Mouse (Mus musculus) testis, postnatal 10 days (tissue): Measurements from ENCODE around the gene Acsf3.

Experiments
- DNase-seq: peaks from one replicate; pipeline ENCODE4 v3.0.0; 2021; ENCODE audit warnings: low spot score

The Acsf3 gene

DNA sequence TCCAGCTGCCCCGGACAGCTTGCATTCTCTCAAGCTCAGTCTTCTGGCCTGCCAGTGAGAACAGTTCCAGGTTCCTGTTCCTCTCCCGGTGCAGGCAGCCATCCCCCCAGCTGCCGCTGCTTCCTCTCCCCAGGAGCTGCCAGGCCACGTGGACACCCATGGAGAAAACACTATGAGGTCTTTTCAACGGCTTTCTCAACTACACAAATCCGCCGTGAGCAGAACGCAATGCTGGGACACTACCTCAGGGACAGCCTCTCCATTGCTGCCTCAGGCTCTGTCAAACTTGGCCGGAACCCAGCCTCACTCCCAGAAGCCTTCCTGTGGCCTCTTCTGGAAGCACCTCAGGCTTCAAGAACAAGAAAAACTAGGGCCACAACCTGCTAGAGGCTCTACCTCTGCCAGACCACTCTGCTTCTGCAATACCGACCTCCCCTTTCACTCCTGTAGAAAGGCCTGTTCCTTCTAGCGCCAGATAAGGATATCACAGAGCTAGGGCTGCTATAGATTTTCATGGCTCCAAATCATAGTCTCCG, 12.5 kb upstream of the Acsf3 start:
- DNase-seq = no peak

GRCm38 (mm10) chr8:122763267-122763738, 12.0 kb upstream of the Acsf3 start:
- DNase-seq = no peak

GRCm38 (mm10) chr8:122764790-122765474, 10.4 kb upstream of the Acsf3 start:
- no peak for DNase-seq

- DNase-seq = no peak
Observed at GRCm38 (mm10) chr8:122766189-122766588, 9.1 kb upstream of the Acsf3 start.

DNA sequence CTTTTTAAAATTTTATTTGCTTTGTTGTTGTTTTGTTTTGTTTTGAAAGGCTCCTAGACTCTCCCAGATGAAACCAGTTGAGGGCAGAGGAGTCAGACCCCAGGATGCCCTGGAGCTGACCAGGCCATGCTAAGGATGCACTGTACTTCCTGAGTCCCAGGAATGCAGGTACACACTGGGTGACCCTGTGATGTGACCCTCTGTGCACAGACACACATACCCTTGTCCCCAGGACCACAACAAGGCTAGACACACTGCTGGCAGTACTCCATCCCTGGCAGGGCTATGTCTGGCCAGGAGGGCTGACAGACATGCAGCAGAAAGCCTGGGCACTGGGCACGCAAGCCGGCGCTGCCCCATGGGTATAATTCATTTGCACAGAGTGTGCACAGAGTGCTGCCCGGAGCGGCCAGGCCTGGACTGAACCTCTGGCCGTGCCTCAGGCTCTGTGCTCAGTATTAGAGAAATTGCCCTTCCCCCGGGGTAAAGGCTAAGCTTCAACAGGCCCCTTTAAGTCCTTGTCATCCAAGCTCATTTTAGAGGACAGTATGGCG, 8.6 kb upstream of the Acsf3 start:
- DNase-seq = no peak

DNA sequence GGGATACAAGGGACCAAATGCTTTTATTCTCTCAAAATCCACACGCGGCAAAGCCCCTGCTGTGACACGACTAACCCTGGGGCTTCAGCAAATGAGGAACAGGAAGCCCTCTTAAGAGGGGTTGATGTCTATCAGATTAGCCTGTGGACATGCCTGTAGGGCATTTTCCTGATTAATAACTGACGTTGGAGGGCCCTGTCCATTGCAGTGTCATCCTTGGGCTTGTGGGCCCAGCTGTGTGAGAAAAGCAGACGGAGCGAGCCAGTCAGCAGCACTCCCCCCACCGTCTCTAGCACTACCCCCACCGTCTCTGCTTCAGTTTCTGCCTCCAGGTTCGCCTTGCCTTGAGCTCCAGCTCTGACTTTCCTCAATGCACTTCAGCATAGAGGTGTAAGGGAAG, 8.1 kb upstream of the Acsf3 start:
- no peak for DNase-seq

DNA sequence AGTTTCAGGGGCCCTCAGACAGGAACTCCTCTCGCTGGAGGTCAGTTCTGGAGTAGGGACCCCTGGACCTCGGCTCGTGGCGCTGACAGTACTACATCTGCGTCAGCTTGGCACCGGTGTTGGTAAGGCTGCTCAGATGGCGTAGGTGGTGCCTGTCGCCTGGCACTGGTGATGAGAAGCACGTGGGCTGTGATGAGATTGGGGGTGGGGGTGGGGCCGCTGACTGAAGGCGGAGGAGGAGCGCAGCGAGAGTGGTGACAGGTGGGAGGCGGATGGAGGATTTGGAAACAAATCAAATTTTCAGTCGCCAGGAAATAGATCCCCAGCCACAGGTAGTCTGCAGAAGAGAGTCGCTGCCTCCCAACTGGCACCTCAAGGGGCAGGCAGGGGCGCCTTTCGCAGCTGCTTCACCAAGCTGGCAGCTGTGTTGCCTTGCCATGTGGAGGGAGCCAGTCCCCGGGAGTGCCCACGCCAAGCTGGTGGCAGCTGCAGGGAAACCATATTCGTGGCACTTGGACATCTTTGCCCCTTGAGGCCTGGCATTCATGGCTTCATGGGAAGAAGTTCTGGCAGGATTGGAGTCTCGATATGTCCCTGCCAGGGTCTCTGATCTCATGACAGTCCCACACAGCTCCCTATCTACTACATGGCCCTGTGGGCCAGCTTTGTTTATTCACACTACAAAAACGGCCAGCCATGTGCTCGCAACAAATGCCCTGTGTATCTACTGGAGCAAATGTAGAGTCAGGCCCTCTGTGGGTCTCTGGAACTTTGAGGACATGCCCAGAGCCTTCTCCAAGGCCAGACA, 5.8 kb upstream of the Acsf3 start:
- no peak for DNase-seq

- DNase-seq = no peak
Observed at GRCm38 (mm10) chr8:122772431-122773060, 2.7 kb upstream of the Acsf3 start.

DNA sequence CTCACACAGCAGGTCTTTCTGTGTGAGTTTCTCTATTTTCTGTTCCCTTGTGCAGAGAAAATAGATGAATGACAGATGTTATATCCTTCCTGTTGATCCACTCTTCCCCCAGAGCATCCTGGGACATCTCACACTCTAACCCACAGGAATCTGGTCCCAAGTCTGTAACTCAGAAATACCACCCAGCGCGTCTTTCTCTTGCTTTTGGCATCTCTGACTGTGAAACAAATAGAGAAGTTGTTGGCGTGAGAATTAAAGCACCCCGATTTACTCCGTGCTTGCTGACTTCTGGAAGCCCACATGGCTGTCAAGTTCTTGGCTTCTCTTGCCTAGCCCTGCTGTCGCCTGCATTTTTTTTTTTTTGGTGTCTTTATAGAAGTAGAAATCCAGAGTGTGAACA, 2.4 kb downstream of the Acsf3 start:
- DNase-seq = no peak

GRCm38 (mm10) chr8:122778703-122779239, 3.5 kb downstream of the Acsf3 start:
- no peak for DNase-seq

GRCm38 (mm10) chr8:122779255-122779654, 4.0 kb downstream of the Acsf3 start:
- no peak for DNase-seq

GRCm38 (mm10) chr8:122784756-122785155, 9.5 kb downstream of the Acsf3 start:
- DNase-seq = no peak

- DNase-seq = no peak
Observed at GRCm38 (mm10) chr8:122789796-122790195, 14.5 kb downstream of the Acsf3 start.

DNA sequence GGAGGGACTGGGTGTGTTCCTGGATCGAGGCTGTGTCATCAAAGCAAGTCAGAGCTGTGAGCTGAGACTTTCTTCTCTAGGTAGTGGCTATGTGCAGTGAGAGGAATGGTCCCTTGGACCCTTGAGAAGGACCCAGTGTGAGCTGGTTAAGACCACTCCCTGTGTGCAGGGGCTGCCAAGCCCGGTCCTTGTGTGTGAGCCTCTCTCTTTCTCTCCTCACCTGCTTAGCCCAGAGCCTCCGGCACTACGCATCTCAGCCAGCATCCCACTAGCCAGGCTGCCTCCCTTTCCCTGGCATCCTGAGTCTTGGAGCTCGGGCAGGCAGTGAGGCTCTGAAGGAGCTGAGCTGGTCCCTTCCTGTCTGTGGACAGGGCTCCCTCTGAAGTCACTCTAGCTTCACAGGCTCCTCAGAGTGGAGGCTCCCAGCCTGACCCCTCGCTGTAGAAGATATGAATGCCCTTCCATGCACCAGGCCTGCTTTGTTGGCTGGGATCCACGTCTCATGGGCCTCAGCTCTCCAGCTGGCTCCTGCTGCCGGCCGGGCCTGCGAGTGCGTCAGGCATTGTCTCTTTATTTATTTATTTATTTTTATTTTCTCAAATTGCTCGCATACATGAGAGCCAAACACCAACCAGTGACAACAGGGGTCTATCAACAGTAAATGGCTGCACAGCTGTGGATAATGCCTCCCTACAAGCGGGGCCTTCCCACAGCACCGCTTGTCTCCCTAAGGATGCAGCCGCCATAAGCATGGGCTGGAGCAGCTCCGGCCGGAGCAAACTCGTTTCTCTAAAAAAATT, 18.3 kb downstream of the Acsf3 start:
- DNase-seq = peak; percentile 68

DNA sequence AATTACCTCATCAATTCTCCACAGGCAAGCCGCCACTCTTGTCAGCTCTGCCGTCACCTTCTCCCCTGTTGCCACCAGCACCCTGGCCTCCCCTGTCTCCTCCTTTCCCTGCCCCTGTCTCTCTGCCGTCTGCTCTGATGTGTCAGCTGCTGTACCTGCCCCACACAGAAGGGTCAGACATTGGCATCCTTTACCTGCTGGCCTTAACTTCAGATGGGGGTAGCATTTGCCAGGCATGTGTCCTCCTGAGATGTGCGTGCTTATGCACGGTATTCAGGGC, 18.8 kb downstream of the Acsf3 start:
- no peak for DNase-seq

GRCm38 (mm10) chr8:122803906-122804761, 28.8 kb downstream of the Acsf3 start:
- DNase-seq = no peak

DNA sequence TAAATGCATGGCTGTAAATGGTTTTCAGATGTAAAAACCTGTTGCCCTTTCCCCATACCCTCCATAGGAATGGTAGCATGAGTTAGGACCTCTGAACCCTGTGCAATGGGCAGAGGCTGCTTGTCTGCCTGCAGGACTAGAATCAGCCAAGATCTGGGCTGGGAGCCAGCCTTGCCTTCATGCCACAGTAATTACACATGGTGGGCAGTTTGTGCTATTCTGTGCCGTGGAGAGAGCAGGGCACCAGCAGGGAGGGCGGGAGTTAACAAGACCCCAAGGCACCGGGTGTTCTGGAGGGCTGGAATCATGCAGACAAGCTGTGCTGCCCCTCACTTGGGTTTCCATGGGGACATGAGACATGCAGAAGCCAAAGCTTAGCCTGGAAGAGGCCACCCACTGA, 30.1 kb downstream of the Acsf3 start:
- DNase-seq = no peak

GRCm38 (mm10) chr8:122806956-122807538, 31.8 kb downstream of the Acsf3 start:
- no peak for DNase-seq

GRCm38 (mm10) chr8:122807907-122808306, 32.6 kb downstream of the Acsf3 start:
- no peak for DNase-seq

- DNase-seq = no peak
Observed at GRCm38 (mm10) chr8:122810376-122810775, 35.1 kb downstream of the Acsf3 start.
